Mouse (Mus musculus): ENCODE data around the gene Coil. TPM values are rescaled to one million over a fixed set of nuclear protein-coding genes. Genes with fewer than 3 reads are reported as not detected.

Coil gene
- polyA plus RNA-seq, 1 experiment from 2014 or later: 14.4 TPM

GRCm38 (mm10) chr11:89003078-89003477, 33.0 kb downstream of the Coil start:
- no peak for DNase-seq (ENCODE audit: low spot score)

- no peak for DNase-seq (ENCODE audit: low spot score)
These were observed 33.7 kb downstream of the Coil start for GRCm38 (mm10) chr11:89003726-89004125.

GRCm38 (mm10) chr11:89005473-89005872, 35.4 kb downstream of the Coil start:
- no peak for DNase-seq (ENCODE audit: low spot score)

GRCm38 (mm10) chr11:89006404-89006803, 36.4 kb downstream of the Coil start:
- DNase-seq (ENCODE audit: low spot score): no peak

GRCm38 (mm10) chr11:89007582-89007981, 37.5 kb downstream of the Coil start:
- no peak for DNase-seq (ENCODE audit: low spot score)

- DNase-seq (ENCODE audit: low spot score): no peak
These were observed 39.0 kb downstream of the Coil start for GRCm38 (mm10) chr11:89009066-89009465.

GRCm38 (mm10) chr11:89009496-89009895, 39.4 kb downstream of the Coil start:
- no peak for DNase-seq (ENCODE audit: low spot score)

GRCm38 (mm10) chr11:89012241-89012640, 42.2 kb downstream of the Coil start:
- no peak for DNase-seq (ENCODE audit: low spot score)

GRCm38 (mm10) chr11:89017514-89018182, 47.6 kb downstream of the Coil start:
- no peak for DNase-seq (ENCODE audit: low spot score)

GRCm38 (mm10) chr11:89020681-89021305, 50.7 kb downstream of the Coil start:
- no peak for DNase-seq (ENCODE audit: low spot score)

GRCm38 (mm10) chr11:89021687-89022086, 51.6 kb downstream of the Coil start:
- DNase-seq (ENCODE audit: low spot score): no peak

GRCm38 (mm10) chr11:89022120-89022731, 52.2 kb downstream of the Coil start:
- no peak for DNase-seq (ENCODE audit: low spot score)

GRCm38 (mm10) chr11:89023477-89023876, 53.4 kb downstream of the Coil start:
- no peak for DNase-seq (ENCODE audit: low spot score)

GRCm38 (mm10) chr11:89024181-89024881, 54.3 kb downstream of the Coil start:
- DNase-seq (ENCODE audit: low spot score): peak; percentile 64

GRCm38 (mm10) chr11:89025603-89026002, 55.6 kb downstream of the Coil start:
- DNase-seq (ENCODE audit: low spot score): no peak

GRCm38 (mm10) chr11:89026117-89026516, 56.1 kb downstream of the Coil start:
- DNase-seq (ENCODE audit: low spot score): no peak

- DNase-seq (ENCODE audit: low spot score): peak; percentile 60
These were observed 57.9 kb downstream of the Coil start for GRCm38 (mm10) chr11:89027955-89028361.

GRCm38 (mm10) chr11:89028871-89029405, 58.9 kb downstream of the Coil start:
- DNase-seq (ENCODE audit: low spot score): peak; percentile 21

GRCm38 (mm10) chr11:89030552-89030951, 60.5 kb downstream of the Coil start:
- DNase-seq (ENCODE audit: low spot score): no peak

- no peak for DNase-seq (ENCODE audit: low spot score)
These were observed 61.1 kb downstream of the Coil start for GRCm38 (mm10) chr11:89031189-89031588.

GRCm38 (mm10) chr11:89034592-89034991, 64.5 kb downstream of the Coil start:
- DNase-seq (ENCODE audit: low spot score): no peak

- no peak for DNase-seq (ENCODE audit: low spot score)
These were observed 65.5 kb downstream of the Coil start for GRCm38 (mm10) chr11:89035552-89035951.
